Mouse (Mus musculus) v-Abl transformed pro-B cells (cell line): ENCODE results near the gene Mau2.

ENCODE experiments used
- in situ Hi-C, 2 experiments: fragments of 400-800 bp; cut with MboI; formaldehyde crosslinking; loops; one replicate each; pipeline ENCODE4 v1.15.1; 2025; ENCODE audit not compliant: unreplicated experiment in 2 of 2

The Mau2 gene

DNA sequence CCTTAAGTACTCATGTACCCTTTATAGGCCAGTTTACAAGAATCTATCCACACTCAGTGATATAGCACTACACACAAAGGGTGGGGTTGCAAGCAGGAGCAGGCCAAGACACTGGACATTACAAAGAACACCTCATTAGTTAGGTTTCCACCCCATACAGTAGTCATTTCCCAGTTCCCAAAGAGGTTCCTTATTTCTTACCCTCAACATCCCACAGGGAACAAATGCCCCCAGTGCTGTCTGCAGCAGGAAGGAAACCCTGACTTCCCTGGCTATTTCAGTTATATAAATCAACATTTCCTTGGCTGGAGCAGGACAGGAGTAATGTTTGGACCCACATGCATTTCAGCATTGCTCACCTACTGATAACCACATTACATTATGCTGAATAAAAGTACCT lies 54.8 kb downstream of the Mau2 start:
- in situ Hi-C loops, result no loop called here

DNA sequence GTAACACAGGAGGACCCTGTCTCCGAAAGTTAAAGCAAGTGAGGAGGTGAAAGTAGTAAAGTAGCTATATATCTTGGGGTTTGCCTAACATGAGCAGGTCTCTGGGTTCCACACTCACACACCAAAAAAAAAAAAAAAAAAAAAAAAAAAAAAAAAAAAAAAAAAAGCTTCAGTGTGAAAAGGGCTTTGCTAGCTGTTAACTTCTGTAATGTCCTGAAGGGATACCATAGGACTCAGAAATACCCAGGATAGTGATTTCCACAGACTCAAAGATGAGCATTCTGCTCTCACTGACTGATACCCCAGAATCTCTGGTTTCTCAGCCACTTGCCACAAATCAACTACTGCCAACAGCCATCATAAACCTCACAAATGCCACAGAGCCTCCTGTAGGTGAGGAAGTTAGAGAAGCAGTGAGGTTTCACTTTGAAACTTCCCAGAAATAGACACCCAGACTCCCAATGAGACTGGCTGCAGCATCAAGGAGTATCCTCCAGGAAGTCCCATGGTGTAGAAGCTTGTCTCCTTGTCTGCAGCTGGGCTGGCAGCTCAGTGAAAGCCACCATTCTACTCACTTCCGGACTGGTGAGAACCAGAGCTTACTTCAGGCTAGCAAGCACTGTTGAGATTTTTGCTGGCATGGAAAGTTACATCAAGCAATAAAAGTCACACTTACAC lies 57.5 kb downstream of the Mau2 start:
- in situ Hi-C loops, result no loop called here

DNA sequence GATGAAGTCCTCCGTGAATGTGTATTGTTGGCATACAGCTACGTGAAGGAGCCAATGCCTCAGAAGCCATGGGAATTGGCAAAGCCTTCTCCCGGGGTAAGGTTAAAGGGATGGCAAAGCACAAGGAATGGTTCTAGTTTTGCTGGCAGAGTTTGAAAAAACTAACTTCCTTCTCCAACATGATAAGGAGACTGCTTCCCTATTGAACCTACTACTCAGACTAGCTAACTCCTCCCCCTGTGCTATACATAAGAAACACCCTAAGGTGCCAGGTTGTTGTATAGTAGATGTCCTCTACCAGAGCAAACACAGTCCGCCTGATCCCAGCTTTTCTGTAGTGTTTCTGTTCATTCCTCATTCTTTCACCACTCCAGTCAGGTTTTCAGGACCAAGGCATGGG lies 64.1 kb downstream of the Mau2 start:
- in situ Hi-C loops, result no loop called here

DNA sequence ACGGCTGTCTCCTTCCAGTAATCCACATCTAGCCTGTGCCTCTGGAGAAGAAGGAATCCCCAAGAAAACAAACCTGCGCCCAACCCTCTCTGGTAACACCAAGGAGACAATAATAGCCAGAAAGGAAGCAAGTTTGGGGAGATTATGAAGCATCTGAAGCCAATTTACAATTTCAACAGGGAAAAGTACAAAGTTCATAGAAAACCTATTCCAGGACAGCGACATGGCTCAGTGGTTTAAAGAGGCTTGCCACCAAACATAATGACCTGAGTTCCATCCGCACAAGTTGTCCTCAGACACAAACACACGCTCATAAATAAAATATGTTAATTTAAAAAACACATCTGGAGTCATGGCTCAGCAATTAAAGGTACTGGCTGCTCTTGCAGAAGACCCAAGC lies 67.7 kb downstream of the Mau2 start:
- in situ Hi-C loops, result no loop called here

DNA sequence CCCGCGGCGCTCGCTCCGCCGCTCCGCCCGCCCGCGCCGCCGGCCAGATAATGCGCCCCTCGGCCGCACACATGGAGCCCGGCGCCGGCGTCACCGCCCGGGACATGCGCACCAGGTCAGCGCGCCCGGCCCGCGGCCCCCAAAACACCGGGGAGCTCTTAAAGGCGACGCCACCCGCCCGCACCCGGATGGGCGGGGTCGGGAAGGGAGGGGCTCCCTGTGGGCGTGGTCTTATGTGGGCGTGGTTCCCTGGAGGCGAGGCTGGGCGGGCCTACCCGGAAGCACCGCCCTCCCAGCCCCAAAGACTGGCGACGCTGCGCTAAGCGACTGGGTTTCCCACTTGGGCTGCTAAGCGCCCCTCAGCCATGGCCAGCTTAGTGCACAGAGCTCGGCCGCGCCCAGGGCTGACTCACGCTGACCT lies 68.3 kb downstream of the Mau2 start:
- in situ Hi-C loops, result no loop called here

DNA sequence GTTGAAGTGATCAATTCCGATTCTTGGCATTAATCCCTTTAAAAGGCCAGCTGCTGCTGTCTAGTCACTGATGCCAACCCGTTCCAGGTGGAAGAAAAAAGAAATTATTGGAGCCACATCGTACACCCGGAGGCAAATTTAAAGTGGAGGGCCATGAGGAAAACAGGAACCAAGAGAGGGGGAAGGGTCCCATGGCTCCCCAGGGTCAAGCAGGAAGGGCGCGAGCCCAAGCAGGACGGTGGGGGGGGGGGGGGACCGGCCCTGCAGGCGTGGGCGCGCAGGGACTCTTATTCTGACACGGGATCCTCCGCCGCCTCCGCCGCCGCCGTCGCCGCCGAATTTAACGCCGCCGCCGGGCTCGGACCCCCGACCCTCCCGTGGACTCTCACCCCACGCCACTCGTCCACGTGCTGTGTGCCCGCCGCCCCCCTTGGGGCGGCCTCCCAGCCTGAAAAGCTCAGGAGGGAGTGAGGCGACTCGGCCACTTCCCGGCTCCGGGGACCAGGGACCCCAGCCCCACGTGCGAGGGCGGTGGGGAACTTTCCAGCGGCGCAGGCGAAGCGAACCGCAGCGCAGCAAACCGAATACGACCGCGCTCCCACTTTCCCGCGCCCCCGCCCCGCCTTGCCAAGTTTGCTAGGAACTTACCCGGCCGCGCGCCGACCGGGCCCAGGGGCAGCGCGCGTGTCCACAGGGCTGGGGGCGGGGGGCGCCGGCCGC lies 68.9 kb downstream of the Mau2 start:
- in situ Hi-C loops, result no loop called here

DNA sequence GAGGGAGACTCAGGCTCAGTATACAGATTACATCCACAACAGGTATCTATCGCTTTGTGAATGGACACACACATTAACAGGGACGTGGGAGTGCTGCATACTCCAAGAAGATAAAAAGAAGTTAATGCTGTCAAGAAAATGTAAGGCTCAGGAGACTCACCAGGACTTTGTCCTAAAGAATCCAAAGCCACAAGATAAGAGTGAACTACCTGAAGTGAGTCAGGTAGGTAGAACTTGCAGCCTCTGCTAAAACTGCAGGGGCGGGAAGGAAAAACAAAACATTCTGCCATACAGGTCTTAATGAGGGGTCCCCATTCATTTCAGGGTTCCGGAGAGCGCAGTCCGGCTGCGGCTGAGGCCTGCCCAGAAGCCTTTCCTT lies 69.5 kb downstream of the Mau2 start:
- in situ Hi-C loops, result no loop called here

DNA sequence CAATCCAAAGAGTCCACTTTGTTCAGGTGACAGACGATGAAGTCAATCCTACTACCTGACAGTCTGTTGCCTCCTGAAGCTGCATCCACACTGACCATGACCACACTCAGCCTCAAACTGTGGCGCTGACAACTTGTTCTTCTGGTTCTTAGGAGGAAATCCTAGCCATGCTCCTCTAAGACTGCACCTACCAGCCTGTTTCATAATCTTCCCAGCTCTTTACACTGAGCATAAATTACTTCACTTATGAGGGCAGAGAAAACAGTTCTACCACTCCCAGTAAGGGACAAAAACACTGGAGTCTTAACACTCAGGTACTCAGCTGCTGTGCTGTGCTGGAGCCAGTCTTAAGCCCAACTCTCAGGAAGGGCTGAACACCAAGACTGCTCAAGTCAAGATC lies 71.7 kb downstream of the Mau2 start:
- in situ Hi-C loops, result no loop called here

DNA sequence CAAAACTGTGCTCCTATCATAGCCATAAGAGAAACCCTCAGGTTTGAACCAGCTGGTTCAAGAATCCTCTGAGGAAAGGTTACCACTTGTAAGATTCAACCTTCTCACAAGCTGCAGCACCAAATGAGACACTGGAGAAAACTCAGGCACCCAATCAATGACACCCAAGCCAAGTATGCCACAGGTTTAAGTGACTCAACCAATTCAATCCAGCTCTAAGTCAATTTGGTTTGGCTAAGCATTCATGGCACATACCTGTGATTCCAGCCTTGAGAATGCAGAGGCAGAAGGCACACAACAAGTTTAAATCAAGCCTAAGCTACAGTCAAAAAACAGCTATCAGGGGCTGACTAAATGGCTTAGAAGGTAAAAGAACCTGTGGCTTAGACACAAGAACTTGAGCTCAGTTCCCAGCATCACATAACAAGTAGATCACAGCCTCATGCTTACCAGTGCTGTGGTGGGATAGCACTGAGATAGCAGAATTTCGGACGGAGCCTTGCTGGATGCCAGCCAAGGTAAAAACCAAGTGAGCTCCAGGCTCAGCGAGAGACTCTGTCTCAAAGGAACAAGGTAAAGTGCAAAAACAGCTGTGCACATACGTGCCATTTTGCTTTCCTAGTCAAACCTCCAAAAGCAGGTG lies 75.1 kb downstream of the Mau2 start:
- in situ Hi-C loops, result loop anchor here in 1 of 2 experiments (5.0 kb wide), 1 partner anchor 35 kb away; no protein-coding TSS in a partner anchor
